Mouse (Mus musculus): Measurements from ENCODE around the gene Ctsa. TPM values are rescaled to one million over a fixed set of nuclear protein-coding genes. Genes with fewer than 3 reads are reported as not detected.

Ctsa gene
- polyA plus RNA-seq, 1 experiment from 2014 or later, result 135 TPM

GRCm38 (mm10) chr2:164803201-164803920, 29.3 kb upstream of the Ctsa start:
- H3K4me3 ChIP-seq (ENCODE audit: low read length), result peak overlapping the region; percentile 69; the same call in 1 of the 2 replicates
- H3K9ac ChIP-seq (ENCODE audit: low read depth, low read length), result peak overlapping the region; percentile 77; the same call in 1 of the 2 replicates

GRCm38 (mm10) chr2:164803921-164804313, 28.8 kb upstream of the Ctsa start:
- H3K27ac ChIP-seq (ENCODE audit: low read depth, low read length), result no peak overlapping the region
- peak overlapping the region; percentile 69 for H3K4me3 ChIP-seq (ENCODE audit: low read length)
- no peak for ATAC-seq (ENCODE audit: low FRiP score, low TSS enrichment)
- no peaks in the 10 kb centered on the region for H3K27me3 ChIP-seq (ENCODE audit: control insufficient read depth, insufficient read depth, low read length)
- H3K36me3 ChIP-seq (ENCODE audit: control insufficient read depth, insufficient read depth, low read length), result peaks cover 26% of the 10 kb centered on the region
- peaks cover 6% of the 10 kb centered on the region; the same call in 1 of the 2 replicates for H3K4me1 ChIP-seq (ENCODE audit: control insufficient read depth, insufficient read depth, low read length)
- no peaks in the 10 kb centered on the region for H3K9me3 ChIP-seq (ENCODE audit: control insufficient read depth, low read length)
- H3K9ac ChIP-seq (ENCODE audit: low read depth, low read length), result peak overlapping the region; percentile 77; the same call in 1 of the 2 replicates
- 67% methylated on average over 1 of the region's 1 CpGs for WGBS
- peak overlapping the region; percentile 57 for H3K4me2 ChIP-seq (replicated peaks; ENCODE audit: low read depth, low read length)

More at GRCm38 (mm10) chr2:164803201-164803920, 29.3 kb upstream of the Ctsa start:
- H3K27ac ChIP-seq (ENCODE audit: low read depth, low read length), result no peak overlapping the region
- H3K27me3 ChIP-seq (ENCODE audit: control insufficient read depth, insufficient read depth, low read length), result no peaks in the 10 kb centered on the region
- WGBS, result 87% methylated on average over 16 of the region's 16 CpGs
- H3K4me2 ChIP-seq (replicated peaks; ENCODE audit: low read depth, low read length), result peak overlapping the region; percentile 57
- H3K4me1 ChIP-seq (ENCODE audit: control insufficient read depth, insufficient read depth, low read length), result peaks cover 6% of the 10 kb centered on the region; the same call in 1 of the 2 replicates
- H3K36me3 ChIP-seq (ENCODE audit: control insufficient read depth, insufficient read depth, low read length), result peaks cover 23% of the 10 kb centered on the region
- no peaks in the 10 kb centered on the region for H3K9me3 ChIP-seq (ENCODE audit: control insufficient read depth, low read length)
- ATAC-seq (ENCODE audit: low FRiP score, low TSS enrichment), result no peak

GRCm38 (mm10) chr2:164804533-164805331, 27.9 kb upstream of the Ctsa start, which contains the start of the genes Acot8 and Zswim3:
Gene Acot8 (minus strand): TSS chr2:164804882.
Gene Zswim3 (plus strand): TSS chr2:164805098.
- peak within 1 kb of the TSS; percentile 59 for H3K4me2 ChIP-seq (replicated peaks; ENCODE audit: low read depth, low read length)
- H3K36me3 ChIP-seq (ENCODE audit: control insufficient read depth, insufficient read depth, low read length), result peaks cover 22% of the 10 kb centered on the region
- peak within 1 kb of the TSS; percentile 77 for H3K9ac ChIP-seq (ENCODE audit: low read depth, low read length)
- peaks cover 6% of the 10 kb centered on the region; the same call in 1 of the 2 replicates for H3K4me1 ChIP-seq (ENCODE audit: control insufficient read depth, insufficient read depth, low read length)
- peak within 1 kb of the TSS; percentile 69 for H3K4me3 ChIP-seq (ENCODE audit: low read length)
- H3K27ac ChIP-seq (ENCODE audit: low read depth, low read length), result peak within 1 kb of the TSS; percentile 59; the same call in 1 of the 2 replicates
- WGBS, result under 1% methylated on average over 47 of the region's 47 CpGs
- no peaks in the 10 kb centered on the region for H3K9me3 ChIP-seq (ENCODE audit: control insufficient read depth, low read length)
- H3K27me3 ChIP-seq (ENCODE audit: control insufficient read depth, insufficient read depth, low read length), result no peaks in the 10 kb centered on the region
- ATAC-seq (ENCODE audit: low FRiP score, low TSS enrichment), result peak; percentile 97

GRCm38 (mm10) chr2:164805332-164805718, 27.3 kb upstream of the Ctsa start:
- no peaks in the 10 kb centered on the region for H3K9me3 ChIP-seq (ENCODE audit: control insufficient read depth, low read length)
- H3K27ac ChIP-seq (ENCODE audit: low read depth, low read length), result peak overlapping the region; percentile 59; the same call in 1 of the 2 replicates
- peaks cover 6% of the 10 kb centered on the region; the same call in 1 of the 2 replicates for H3K4me1 ChIP-seq (ENCODE audit: control insufficient read depth, insufficient read depth, low read length)
- ATAC-seq (ENCODE audit: low FRiP score, low TSS enrichment), result peak; percentile 48
- peak overlapping the region; percentile 59 for H3K4me2 ChIP-seq (replicated peaks; ENCODE audit: low read depth, low read length)
- no peaks in the 10 kb centered on the region for H3K27me3 ChIP-seq (ENCODE audit: control insufficient read depth, insufficient read depth, low read length)
- H3K4me3 ChIP-seq (ENCODE audit: low read length), result peak overlapping the region; percentile 69
- H3K9ac ChIP-seq (ENCODE audit: low read depth, low read length), result peak overlapping the region; percentile 61
- under 1% methylated on average over 21 of the region's 21 CpGs for WGBS
- peaks cover 17% of the 10 kb centered on the region; the same call in 1 of the 2 replicates for H3K36me3 ChIP-seq (ENCODE audit: control insufficient read depth, insufficient read depth, low read length)

- Histone ChIP-seq H3K9me3 (ENCODE audit: control insufficient read depth, low read length) (no peaks in the 10 kb centered on the region), H3K9ac (ENCODE audit: low read depth, low read length) (no peak overlapping the region), H3K27ac (ENCODE audit: low read depth, low read length) (no peak overlapping the region), H3K4me3 (ENCODE audit: low read length) (no peak overlapping the region), H3K36me3 (ENCODE audit: control insufficient read depth, insufficient read depth, low read length) (peaks cover 8% of the 10 kb centered on the region; the same call in 1 of the 2 replicates), H3K4me1 (ENCODE audit: control insufficient read depth, insufficient read depth, low read length) (peaks cover 6% of the 10 kb centered on the region; the same call in 1 of the 2 replicates), H3K27me3 (ENCODE audit: control insufficient read depth, insufficient read depth, low read length) (no peaks in the 10 kb centered on the region), H3K4me2 (replicated peaks; ENCODE audit: low read depth, low read length) (no peak overlapping the region)
- 84% methylated on average over 7 of the region's 7 CpGs for WGBS
- no peak for ATAC-seq (ENCODE audit: low FRiP score, low TSS enrichment)
Measured at GRCm38 (mm10) chr2:164806614-164807013, 26.1 kb upstream of the Ctsa start.

GRCm38 (mm10) chr2:164813557-164813956, 19.1 kb upstream of the Ctsa start:
- H3K36me3 ChIP-seq (ENCODE audit: control insufficient read depth, insufficient read depth, low read length), result peaks cover 5% of the 10 kb centered on the region; the same call in 1 of the 2 replicates
- H3K4me1 ChIP-seq (ENCODE audit: control insufficient read depth, insufficient read depth, low read length), result peaks cover 4% of the 10 kb centered on the region; the same call in 1 of the 2 replicates
- no peaks in the 10 kb centered on the region for H3K27me3 ChIP-seq (ENCODE audit: control insufficient read depth, insufficient read depth, low read length)
- no peaks in the 10 kb centered on the region for H3K9me3 ChIP-seq (ENCODE audit: control insufficient read depth, low read length)
- H3K4me3 ChIP-seq (ENCODE audit: low read length), result no peak overlapping the region
- no peak overlapping the region for H3K27ac ChIP-seq (ENCODE audit: low read depth, low read length)
- no peak overlapping the region for H3K9ac ChIP-seq (ENCODE audit: low read depth, low read length)
- WGBS, result 50% methylated on average over 2 of the region's 2 CpGs
- no peak overlapping the region for H3K4me2 ChIP-seq (replicated peaks; ENCODE audit: low read depth, low read length)
- no peak for ATAC-seq (ENCODE audit: low FRiP score, low TSS enrichment)

GRCm38 (mm10) chr2:164815348-164815747, 17.3 kb upstream of the Ctsa start:
- Histone ChIP-seq H3K27me3 (ENCODE audit: control insufficient read depth, insufficient read depth, low read length) (no peaks in the 10 kb centered on the region), H3K27ac (ENCODE audit: low read depth, low read length) (no peak overlapping the region), H3K9ac (ENCODE audit: low read depth, low read length) (no peak overlapping the region), H3K4me1 (ENCODE audit: control insufficient read depth, insufficient read depth, low read length) (peaks cover 4% of the 10 kb centered on the region; the same call in 1 of the 2 replicates), H3K36me3 (ENCODE audit: control insufficient read depth, insufficient read depth, low read length) (0 out of 2 replicates have a peak, but pooled peaks cover under 1% of the 10 kb centered on the region), H3K4me2 (replicated peaks; ENCODE audit: low read depth, low read length) (no peak overlapping the region), H3K4me3 (ENCODE audit: low read length) (no peak overlapping the region), H3K9me3 (ENCODE audit: control insufficient read depth, low read length) (no peaks in the 10 kb centered on the region)
- 87% methylated on average over 5 of the region's 5 CpGs for WGBS
- ATAC-seq (ENCODE audit: low FRiP score, low TSS enrichment), result no peak

GRCm38 (mm10) chr2:164815821-164816220, 16.9 kb upstream of the Ctsa start:
- Histone ChIP-seq H3K4me1 (ENCODE audit: control insufficient read depth, insufficient read depth, low read length) (peaks cover 4% of the 10 kb centered on the region; the same call in 1 of the 2 replicates), H3K36me3 (ENCODE audit: control insufficient read depth, insufficient read depth, low read length) (0 out of 2 replicates have a peak, but pooled peaks cover 5% of the 10 kb centered on the region), H3K27ac (ENCODE audit: low read depth, low read length) (no peak overlapping the region), H3K4me3 (ENCODE audit: low read length) (no peak overlapping the region), H3K4me2 (replicated peaks; ENCODE audit: low read depth, low read length) (no peak overlapping the region), H3K27me3 (ENCODE audit: control insufficient read depth, insufficient read depth, low read length) (no peaks in the 10 kb centered on the region), H3K9me3 (ENCODE audit: control insufficient read depth, low read length) (no peaks in the 10 kb centered on the region), H3K9ac (ENCODE audit: low read depth, low read length) (no peak overlapping the region)
- no peak for ATAC-seq (ENCODE audit: low FRiP score, low TSS enrichment)
- 94% methylated on average over 8 of the region's 8 CpGs for WGBS
